Mouse (Mus musculus): Measurements from ENCODE around the gene Dnajb14. TPM values are rescaled to one million over a fixed set of nuclear protein-coding genes. Genes with fewer than 3 reads are reported as not detected.
"Not testable (repeated sequence)": the region's sequence is repeated elsewhere in the genome, so short reads cannot be mapped to it uniquely, and the experiment has no call there.

Gene Dnajb14
- polyA plus RNA-seq, 1 experiment from 2014 or later, result 10.6 TPM

DNA sequence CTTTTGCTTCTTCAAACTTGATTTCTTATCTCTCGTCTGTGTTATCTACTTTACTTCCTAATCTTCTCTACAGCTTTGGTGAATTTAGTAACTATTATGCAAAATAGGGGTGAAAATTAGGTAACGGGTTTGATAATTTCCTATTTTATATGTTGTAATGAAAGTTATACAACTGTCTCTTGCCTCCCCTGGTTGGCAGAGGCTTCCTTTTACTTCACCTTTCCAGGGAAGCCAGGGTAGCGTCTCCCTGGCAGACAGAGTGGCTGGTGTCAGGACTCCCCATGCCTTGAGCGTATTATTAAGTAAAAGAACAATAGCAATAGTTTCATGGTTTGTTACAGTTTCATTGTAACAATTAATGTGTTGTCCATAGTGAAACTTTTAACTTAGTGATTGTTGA lies 26.3 kb downstream of the Dnajb14 start:
- no peaks in the 10 kb centered on the region for H3K9me3 ChIP-seq
- H3K27ac ChIP-seq, result no peak overlapping the region
- WGBS, result 84% methylated on average over 4 of the region's 4 CpGs
- no peak overlapping the region for H3K9ac ChIP-seq
- H3K4me2 ChIP-seq, result no peak overlapping the region
- H3K4me3 ChIP-seq (replicated peaks), result no peak overlapping the region
- no peaks in the 10 kb centered on the region for H3K27me3 ChIP-seq (replicated peaks)
- no peaks in the 10 kb centered on the region for H3K4me1 ChIP-seq
- no peak for ATAC-seq (ENCODE audit: insufficient read depth, low FRiP score, low read depth)
- peaks cover 17% of the 10 kb centered on the region for H3K36me3 ChIP-seq

DNA sequence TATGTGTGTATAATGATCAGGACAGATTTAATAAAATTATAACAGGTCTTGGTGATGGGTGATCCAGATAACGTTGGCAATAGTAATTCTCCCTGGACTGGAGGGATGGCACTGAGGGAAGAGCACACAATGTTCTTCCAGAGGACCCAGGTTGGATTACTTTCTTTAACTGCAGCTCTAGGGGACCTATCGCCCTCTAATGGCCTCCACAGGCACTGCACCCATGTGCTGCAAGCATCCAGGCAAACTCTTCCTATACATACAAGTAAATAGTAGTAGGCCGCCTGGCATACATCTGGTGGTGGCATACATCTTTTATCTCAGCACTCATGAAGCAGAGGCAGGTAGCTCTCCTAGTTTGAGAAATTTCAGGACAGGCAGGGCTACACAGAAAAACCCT lies 27.7 kb downstream of the Dnajb14 start:
- Histone ChIP-seq H3K9ac (no peak overlapping the region), H3K9me3 (no peaks in the 10 kb centered on the region), H3K27me3 (replicated peaks) (no peaks in the 10 kb centered on the region), H3K4me2 (no peak overlapping the region), H3K4me1 (no peaks in the 10 kb centered on the region), H3K4me3 (replicated peaks) (no peak overlapping the region), H3K36me3 (peaks cover 15% of the 10 kb centered on the region), H3K27ac (no peak overlapping the region)
- 94% methylated on average over 3 of the region's 3 CpGs for WGBS
- no peak for ATAC-seq (ENCODE audit: insufficient read depth, low FRiP score, low read depth)

DNA sequence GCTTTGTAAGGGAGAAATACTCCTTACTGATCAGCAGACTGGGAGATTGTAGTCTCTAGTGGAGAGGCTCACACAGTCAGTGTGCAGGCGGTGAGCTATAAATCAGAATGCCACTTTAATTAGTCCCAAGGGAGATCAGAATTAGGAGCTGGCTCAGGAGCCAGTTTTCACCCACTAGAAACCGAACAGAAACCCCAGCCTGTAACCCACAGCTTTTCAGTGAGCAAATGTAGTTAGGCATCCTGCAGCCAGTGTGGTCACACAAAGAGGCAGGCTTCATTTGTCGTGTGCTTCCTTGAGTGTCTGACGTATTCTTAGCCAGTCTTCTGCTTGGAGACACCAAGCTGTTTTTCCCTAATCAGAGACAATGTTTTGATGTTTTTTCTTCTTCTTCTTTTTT lies 28.9 kb downstream of the Dnajb14 start:
- ATAC-seq (ENCODE audit: insufficient read depth, low FRiP score, low read depth), result no peak
- Histone ChIP-seq H3K4me3 (replicated peaks) (no peak overlapping the region), H3K4me1 (no peaks in the 10 kb centered on the region), H3K27ac (no peak overlapping the region), H3K9me3 (no peaks in the 10 kb centered on the region), H3K27me3 (replicated peaks) (no peaks in the 10 kb centered on the region), H3K4me2 (no peak overlapping the region), H3K36me3 (peaks cover 15% of the 10 kb centered on the region), H3K9ac (no peak overlapping the region)
- 88% methylated on average over 4 of the region's 4 CpGs for WGBS

DNA sequence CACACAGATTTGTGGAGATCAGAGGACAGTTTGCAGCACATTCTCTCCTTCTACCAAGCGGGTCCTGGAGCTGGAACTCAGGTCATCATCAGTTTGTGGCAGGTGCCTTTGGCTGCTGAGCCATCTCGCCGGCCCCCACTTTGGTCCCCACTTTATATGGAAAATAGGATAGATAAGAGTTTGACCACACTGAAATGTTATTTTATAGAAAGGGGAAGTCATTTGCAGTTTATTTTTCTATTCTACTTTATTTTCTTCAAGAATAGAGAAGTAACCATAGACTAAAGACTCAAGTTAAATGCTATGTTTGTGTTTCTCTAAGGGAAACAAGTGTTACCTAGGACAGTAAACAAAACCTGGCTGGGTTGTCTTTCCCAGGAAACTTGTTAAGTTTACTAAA lies 29.4 kb downstream of the Dnajb14 start:
- Histone ChIP-seq H3K27ac (no peak overlapping the region), H3K4me2 (no peak overlapping the region), H3K4me1 (no peaks in the 10 kb centered on the region), H3K9ac (no peak overlapping the region), H3K4me3 (replicated peaks) (no peak overlapping the region), H3K36me3 (peaks cover 13% of the 10 kb centered on the region), H3K27me3 (replicated peaks) (no peaks in the 10 kb centered on the region), H3K9me3 (no peaks in the 10 kb centered on the region)
- no peak for ATAC-seq (ENCODE audit: insufficient read depth, low FRiP score, low read depth)
- 95% methylated on average over 3 of the region's 3 CpGs for WGBS

DNA sequence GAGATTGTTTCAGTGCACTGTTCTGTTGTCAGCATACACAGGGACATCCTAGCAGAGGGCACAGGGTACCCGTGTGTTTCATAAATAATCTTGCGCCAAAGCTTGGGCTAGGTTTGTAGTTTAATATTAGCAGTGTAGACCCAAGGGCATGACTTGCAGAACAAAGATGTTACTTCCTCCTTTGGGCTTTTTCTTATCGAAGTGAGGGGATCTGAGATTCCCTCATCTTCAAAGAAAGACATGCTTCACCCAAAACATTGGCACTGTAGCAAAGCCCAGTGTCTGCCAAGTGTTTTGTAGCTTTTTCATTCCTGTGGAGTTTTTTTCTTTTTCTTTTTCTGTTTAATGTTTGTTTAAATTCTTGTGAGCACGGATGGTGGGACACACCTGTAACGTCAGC lies 30.2 kb downstream of the Dnajb14 start:
- WGBS, result 74% methylated on average over 5 of the region's 5 CpGs
- Histone ChIP-seq H3K27ac (no peak overlapping the region), H3K9me3 (no peaks in the 10 kb centered on the region), H3K4me3 (replicated peaks) (no peak overlapping the region), H3K27me3 (replicated peaks) (no peaks in the 10 kb centered on the region), H3K4me2 (no peak overlapping the region), H3K4me1 (no peaks in the 10 kb centered on the region), H3K9ac (no peak overlapping the region), H3K36me3 (peaks cover 16% of the 10 kb centered on the region)
- ATAC-seq (ENCODE audit: insufficient read depth, low FRiP score, low read depth), result no peak

DNA sequence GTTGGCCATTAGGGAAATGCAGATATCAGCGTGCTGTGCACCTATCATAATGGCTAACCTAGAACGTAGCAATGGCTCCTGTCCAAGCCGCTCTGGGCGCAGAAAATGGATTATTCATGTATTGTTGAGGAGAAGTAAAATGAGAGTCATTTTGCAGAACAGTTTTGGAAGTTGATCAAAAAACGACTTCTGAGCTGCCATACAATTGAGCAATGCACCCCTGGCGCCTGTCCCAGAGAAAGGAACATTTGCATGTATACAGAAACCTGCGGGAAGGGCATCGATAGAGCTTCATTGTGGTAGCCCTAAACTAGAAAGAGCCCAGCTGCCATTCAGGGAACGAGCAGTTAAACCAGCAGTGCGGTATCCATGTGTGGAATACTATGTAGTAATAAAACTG lies 32.7 kb downstream of the Dnajb14 start:
- WGBS, result 83% methylated on average over 10 of the region's 10 CpGs
- no peak for ATAC-seq (ENCODE audit: insufficient read depth, low FRiP score, low read depth)
- no peak overlapping the region for H3K4me3 ChIP-seq (replicated peaks)
- H3K27me3 ChIP-seq (replicated peaks), result no peaks in the 10 kb centered on the region
- H3K36me3 ChIP-seq, result peaks cover 12% of the 10 kb centered on the region
- H3K9me3 ChIP-seq, result no peaks in the 10 kb centered on the region
- H3K4me2 ChIP-seq, result no peak overlapping the region
- no peaks in the 10 kb centered on the region for H3K4me1 ChIP-seq
- no peak overlapping the region for H3K27ac ChIP-seq
- no peak overlapping the region for H3K9ac ChIP-seq

DNA sequence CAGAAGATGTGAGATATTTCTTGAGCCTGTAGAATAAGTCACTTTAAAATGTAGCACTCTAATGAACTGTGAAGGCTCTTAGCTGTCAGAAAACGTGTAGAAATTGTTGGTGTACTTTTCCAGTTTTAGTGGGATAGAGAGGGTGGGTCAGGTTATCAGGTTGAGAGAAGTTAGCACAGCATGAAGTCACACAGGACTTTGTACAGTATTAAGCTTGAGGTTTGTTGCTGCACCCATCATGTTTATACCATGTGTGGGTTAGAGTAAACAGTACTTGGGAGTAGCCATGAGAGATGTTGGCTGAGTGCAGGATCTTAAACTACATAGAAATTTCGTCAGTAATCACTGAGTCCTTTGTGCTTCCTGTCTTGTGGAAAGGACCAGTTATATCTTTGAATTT lies 45.6 kb downstream of the Dnajb14 start:
- H3K4me3 ChIP-seq (replicated peaks), result no peak overlapping the region
- peak; percentile 79 for ATAC-seq (ENCODE audit: insufficient read depth, low FRiP score, low read depth)
- 41% methylated on average over 2 of the region's 2 CpGs for WGBS
- H3K9me3 ChIP-seq, result no peaks in the 10 kb centered on the region
- 0 out of 2 replicates have a peak, but pooled peaks cover 4% of the 10 kb centered on the region for H3K4me1 ChIP-seq
- H3K36me3 ChIP-seq, result no peaks in the 10 kb centered on the region
- no peak overlapping the region for H3K4me2 ChIP-seq
- H3K27me3 ChIP-seq (replicated peaks), result no peaks in the 10 kb centered on the region
- no peak overlapping the region for H3K9ac ChIP-seq
- H3K27ac ChIP-seq, result no peak overlapping the region

DNA sequence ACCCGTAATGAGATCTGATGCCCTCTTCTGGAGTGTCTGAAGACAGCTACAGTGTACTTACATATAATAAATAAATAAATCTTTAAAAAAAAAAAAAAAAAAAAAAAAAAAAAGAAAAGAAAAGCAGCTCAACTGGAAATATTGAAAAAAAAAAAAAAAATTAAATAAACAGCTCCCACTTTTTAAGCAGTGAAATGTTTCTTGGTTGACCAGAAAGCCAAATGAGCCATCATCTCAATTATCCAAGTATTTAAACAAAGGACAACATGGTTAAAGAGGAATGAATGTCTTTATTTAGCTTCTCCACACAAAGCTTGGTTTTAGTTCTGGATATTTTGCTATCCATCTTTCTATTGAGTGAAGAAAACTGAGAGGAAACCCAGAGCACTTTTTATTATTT lies 47.1 kb downstream of the Dnajb14 start:
- not testable (repeated sequence) for H3K9me3 ChIP-seq, H3K36me3 ChIP-seq
- 60% methylated on average over 1 of the region's 1 CpGs for WGBS

DNA sequence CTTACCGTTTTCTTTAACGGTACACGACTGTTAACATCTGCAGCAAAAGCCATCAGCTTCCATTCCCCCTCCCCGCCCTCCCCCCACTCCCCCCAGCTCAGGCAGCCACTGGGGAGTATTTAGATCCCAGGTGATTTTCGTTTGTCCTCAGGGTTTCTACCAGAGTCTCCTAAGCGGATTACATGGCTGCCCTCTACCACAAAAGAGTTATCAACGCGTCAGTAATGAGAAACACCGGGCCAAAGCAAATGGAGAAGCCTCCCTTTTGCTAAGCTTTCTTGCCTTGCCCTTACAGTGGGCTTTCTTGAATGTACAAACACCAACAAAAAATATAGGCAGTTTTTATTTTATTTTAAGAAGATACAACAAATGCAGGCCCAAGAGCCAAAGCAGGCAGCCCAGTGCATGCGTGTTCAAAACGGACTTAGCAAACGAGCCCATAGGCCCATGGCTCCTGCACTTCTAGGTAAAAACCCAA lies 50.3 kb downstream of the Dnajb14 start:
- peaks cover 13% of the 10 kb centered on the region; the same call in 1 of the 2 replicates for H3K4me1 ChIP-seq
- H3K27me3 ChIP-seq (replicated peaks), result no peaks in the 10 kb centered on the region
- H3K27ac ChIP-seq, result peak overlapping the region; percentile 70
- no peak overlapping the region for H3K9ac ChIP-seq
- peak overlapping the region; percentile 90 for H3K4me3 ChIP-seq (replicated peaks)
- H3K9me3 ChIP-seq, result no peaks in the 10 kb centered on the region
- 21% methylated on average over 12 of the region's 12 CpGs for WGBS
- no peaks in the 10 kb centered on the region for H3K36me3 ChIP-seq
- 0 out of 2 replicates have a peak, but pooled peaks have one; percentile 12 for ATAC-seq (ENCODE audit: insufficient read depth, low FRiP score, low read depth)
- H3K4me2 ChIP-seq, result peak overlapping the region; percentile 77

More for the DNA sequence above, 47.1 kb downstream of the Dnajb14 start:
- not testable (repeated sequence) for H3K27ac ChIP-seq; ATAC-seq (ENCODE audit: insufficient read depth, low FRiP score, low read depth); H3K9ac ChIP-seq; H3K4me2 ChIP-seq; H3K4me3 ChIP-seq (replicated peaks); H3K27me3 ChIP-seq (replicated peaks)
- peaks cover 12% of the 10 kb centered on the region; the same call in 1 of the 2 replicates for H3K4me1 ChIP-seq

DNA sequence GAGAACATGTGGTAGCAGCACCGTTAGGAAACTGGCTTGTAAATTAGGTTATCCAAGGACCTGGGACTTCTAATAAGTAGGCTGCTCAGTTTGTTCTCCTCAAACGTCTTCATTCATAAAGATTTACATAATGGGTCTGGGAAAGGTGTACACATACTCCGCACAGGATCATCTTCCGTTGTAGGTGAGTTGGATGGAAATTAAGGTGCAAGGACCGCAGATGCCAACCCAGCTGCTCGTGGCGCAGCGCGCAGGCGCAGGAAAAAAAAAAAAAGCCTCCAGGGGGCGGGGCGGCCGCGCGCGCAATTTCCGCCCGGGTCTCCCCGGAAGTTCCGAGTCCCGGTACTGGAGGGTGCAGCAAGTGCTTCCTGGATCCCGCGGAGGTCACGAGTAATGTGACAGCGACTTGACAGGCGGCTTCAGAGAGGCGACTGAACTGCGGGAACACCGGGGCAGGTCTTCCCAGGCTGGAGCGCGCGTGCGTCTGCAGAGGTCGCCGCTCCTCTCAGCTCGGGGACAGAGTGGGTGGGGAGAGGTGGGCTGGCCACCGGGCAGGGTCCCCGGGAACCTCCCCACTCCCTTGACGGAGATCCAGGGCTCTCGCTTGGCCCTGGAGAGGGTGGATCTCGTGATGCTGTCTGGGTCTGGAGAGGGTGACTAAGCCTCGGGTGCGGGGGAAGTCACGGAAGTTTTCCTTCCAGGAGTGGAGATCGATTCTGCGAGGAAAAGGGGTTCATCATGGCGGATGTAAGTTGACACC lies 50.9 kb downstream of the Dnajb14 start, which contains the start of gene Lamtor3:
Gene Lamtor3, plus strand, starts transcription at position 335 of the 760 bp plus-strand sequence.
- Histone ChIP-seq H3K4me3 (replicated peaks) (peak within 1 kb of the TSS; percentile 90), H3K4me1 (peaks cover 13% of the 10 kb centered on the region; the same call in 1 of the 2 replicates), H3K27me3 (replicated peaks) (no peaks in the 10 kb centered on the region), H3K36me3 (no peaks in the 10 kb centered on the region), H3K9me3 (no peaks in the 10 kb centered on the region), H3K9ac (peak within 1 kb of the TSS; percentile 76), H3K27ac (peak within 1 kb of the TSS; percentile 78), H3K4me2 (peak within 1 kb of the TSS; percentile 77)
- under 1% methylated on average over 46 of the region's 47 CpGs for WGBS
- peak; percentile 90 for ATAC-seq (ENCODE audit: insufficient read depth, low FRiP score, low read depth)

DNA sequence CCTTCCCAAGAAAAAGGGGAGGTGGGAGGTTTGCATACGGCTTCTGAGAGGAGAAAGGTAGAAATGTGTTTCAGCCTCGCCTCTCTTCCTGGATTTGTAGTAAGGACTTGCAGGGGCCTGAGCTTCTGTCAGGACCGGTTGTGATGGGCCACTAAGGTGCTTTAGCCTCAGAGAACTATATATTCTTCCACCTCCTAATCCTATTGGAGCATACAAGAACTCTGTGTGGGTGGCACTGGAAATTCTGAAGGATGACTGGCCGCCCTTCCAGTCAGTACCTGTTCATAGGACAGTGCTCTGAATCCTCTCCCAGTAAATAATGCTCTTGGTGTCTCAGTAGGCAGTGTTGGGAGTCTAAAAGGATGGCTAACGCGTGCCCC lies 51.4 kb downstream of the Dnajb14 start:
- WGBS, result 14% methylated on average over 6 of the region's 6 CpGs
- Histone ChIP-seq H3K27me3 (replicated peaks) (no peaks in the 10 kb centered on the region), H3K4me1 (peaks cover 13% of the 10 kb centered on the region; the same call in 1 of the 2 replicates), H3K36me3 (no peaks in the 10 kb centered on the region), H3K9me3 (no peaks in the 10 kb centered on the region), H3K4me3 (replicated peaks) (peak overlapping the region; percentile 90), H3K27ac (peak overlapping the region; percentile 78), H3K4me2 (peak overlapping the region; percentile 77), H3K9ac (peak overlapping the region; percentile 76)
- 0 out of 2 replicates have a peak, but pooled peaks have one; percentile 9 for ATAC-seq (ENCODE audit: insufficient read depth, low FRiP score, low read depth)

DNA sequence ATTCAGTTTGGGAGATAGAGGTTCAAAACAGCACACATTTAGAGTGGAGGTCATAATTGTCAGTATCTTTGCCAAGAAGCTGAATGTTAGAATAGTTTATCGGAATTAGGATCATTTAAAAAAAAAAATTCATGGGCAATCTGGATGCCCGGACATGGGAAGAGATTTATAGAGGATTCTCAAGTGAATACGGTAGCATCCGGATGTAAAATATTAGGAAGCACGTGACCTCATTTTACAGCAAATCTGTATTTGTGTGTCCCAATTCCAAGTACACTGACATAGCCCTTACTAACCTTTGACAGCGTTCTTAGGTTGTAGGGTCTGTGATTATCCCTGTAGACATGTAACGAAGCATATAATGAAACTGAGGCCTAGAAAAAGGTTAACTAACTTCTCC lies 51.9 kb downstream of the Dnajb14 start:
- WGBS, result 89% methylated on average over 7 of the region's 7 CpGs
- H3K9ac ChIP-seq, result no peak overlapping the region
- H3K4me2 ChIP-seq, result peak overlapping the region; percentile 77
- H3K9me3 ChIP-seq, result no peaks in the 10 kb centered on the region
- H3K27me3 ChIP-seq (replicated peaks), result no peaks in the 10 kb centered on the region
- H3K36me3 ChIP-seq, result no peaks in the 10 kb centered on the region
- no peak for ATAC-seq (ENCODE audit: insufficient read depth, low FRiP score, low read depth)
- H3K4me3 ChIP-seq (replicated peaks), result peak overlapping the region; percentile 90
- H3K4me1 ChIP-seq, result peaks cover 13% of the 10 kb centered on the region; the same call in 1 of the 2 replicates
- H3K27ac ChIP-seq, result no peak overlapping the region

Data from stomach, embryonic 15.5 days (tissue).